Mouse (Mus musculus) liver, embryonic 14.5 days (tissue): ENCODE results near the gene Vmac.

Experiments used
- CTCF ChIP-seq: IDR thresholded peaks from 2 replicates; pipeline ENCODE4 v1.5.1; 2016; ENCODE audit warnings: antibody characterized with exemption, low read depth, control low read depth
- EP300 ChIP-seq: IDR thresholded peaks from 2 replicates; pipeline ENCODE4 v1.6.1; 2016; ENCODE audit warnings: antibody characterized with exemption, low read depth

DNA sequence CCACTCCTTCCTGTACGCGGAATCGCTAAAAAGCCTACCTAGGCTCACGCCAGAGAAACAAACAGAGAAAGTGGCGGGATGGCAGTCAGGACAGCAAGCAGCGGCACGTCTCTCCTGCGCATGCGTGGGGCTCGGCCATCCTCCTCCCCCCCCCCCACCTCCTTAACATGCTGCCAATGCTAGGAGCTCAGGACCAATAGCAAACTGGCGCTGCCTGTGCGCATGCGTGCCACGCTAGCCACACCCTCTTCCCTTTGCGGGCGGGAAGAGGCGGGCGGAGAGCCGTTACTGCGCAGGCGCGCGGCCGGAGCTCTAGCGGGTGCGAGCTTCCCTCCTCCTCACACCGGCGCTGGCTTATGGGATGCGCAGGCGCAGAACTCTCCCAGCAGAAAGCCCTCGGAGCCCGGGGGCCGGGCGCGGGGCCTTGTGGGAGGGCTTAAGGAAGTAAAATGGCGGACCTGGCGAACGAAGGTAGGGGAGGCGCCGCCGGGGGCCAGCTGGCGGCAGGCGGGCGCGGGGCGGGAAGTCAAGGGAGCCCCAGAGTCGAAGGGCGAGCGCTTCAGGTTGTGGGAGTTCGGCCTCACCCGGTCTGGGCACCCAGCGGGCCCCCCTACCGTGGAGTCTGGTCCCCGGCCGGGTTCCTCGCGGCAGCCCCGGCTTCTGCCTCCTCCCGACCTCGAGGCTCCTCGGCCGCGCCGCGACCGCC is 44.7 kb downstream of the Vmac start, which contains the start of gene Ranbp3:
- TF ChIP-seq CTCF (no peak), EP300 (0 out of 2 replicates have a peak, but pooled peaks have one; percentile 7)
